In the genomic region with DNA sequence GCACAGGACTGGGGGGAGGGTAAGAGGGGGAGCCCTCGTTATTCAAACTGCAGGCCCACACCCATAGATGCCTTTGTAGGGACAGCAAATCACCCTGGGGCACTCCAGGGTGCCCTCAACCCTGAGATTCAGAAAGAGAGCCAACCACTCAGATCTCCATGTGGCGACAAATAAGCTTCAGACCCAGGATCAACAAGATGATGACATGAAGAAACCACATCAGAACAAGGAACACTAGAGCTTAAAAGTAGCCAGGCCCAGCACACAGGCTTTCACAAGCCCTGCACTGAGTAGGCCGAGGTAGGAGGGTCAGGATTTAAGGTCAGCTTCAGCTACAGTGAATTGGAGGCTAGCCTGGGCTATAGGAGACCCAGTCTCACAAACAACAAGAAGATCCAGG, we compare ENCODE assay signal across 9 mouse cellular contexts. TPM values are rescaled to one million over a fixed set of nuclear protein-coding genes. Genes with fewer than 3 reads are reported as not detected.
DNase-seq lines count a peak whose midpoint lies in the region; ATAC-seq and TF ChIP-seq lines count a peak whose summit lies in the region.
"Had no signal": no experiment of that assay in that cellular context is flagged by ENCODE, and none has a peak within 500 bp of the region (broad histone marks: within the 10 kb centered on the region; RNA-seq: fewer than 3 reads in every experiment).

No protein-coding gene starts in this region.

- no peak for DNase-seq in heart, postnatal 0 days (ENCODE audit: low spot score)
- DNase-seq in heart, adult 11 months = no peak
- no peak for DNase-seq in intestine, embryonic 14.5 days (ENCODE audit: low spot score)
- DNase-seq in midbrain, postnatal 0 days (ENCODE audit: low spot score) = no peak
- DNase-seq in c-Kit-positive CD71-positive TER-119-positive erythroid progenitor cells, embryonic 14.5 days (ENCODE audit: low spot score) = no peak
- no peak for DNase-seq in gastrocnemius, adult 18-20 months (ENCODE audit: low spot score)
- DNase-seq in frontal cortex, postnatal 10 days (ENCODE audit: low spot score in 2 of 2) = no peak

- peaks cover 48% of the 10 kb centered on the region for H3K4me1 ChIP-seq in heart, postnatal 0 days (ENCODE audit: control insufficient read depth, insufficient read depth)
- H3K4me1 ChIP-seq in brown adipose tissue, adult 24 weeks (ENCODE audit: control insufficient read depth, insufficient read depth, insufficient read length, low read length) = peaks cover 40% of the 10 kb centered on the region
- peaks cover 27% of the 10 kb centered on the region for H3K4me1 ChIP-seq in intestine, embryonic 14.5 days (replicated peaks; ENCODE audit: control insufficient read depth, insufficient read depth, low read length)
- H3K4me1 ChIP-seq in midbrain, postnatal 0 days (ENCODE audit: insufficient read depth, low read length) = no peaks in the 10 kb centered on the region

- H3K4me2 ChIP-seq in heart, postnatal 0 days (ENCODE audit: low read depth, low read length) = no peak overlapping the region
- no peak overlapping the region for H3K4me2 ChIP-seq in intestine, embryonic 14.5 days (ENCODE audit: low read length)
- H3K4me2 ChIP-seq in midbrain, postnatal 0 days (ENCODE audit: low read depth, low read length, poor library complexity, severe bottlenecking) = no peak overlapping the region

- H3K36me3 ChIP-seq in heart, postnatal 0 days (replicated peaks; ENCODE audit: control insufficient read depth, insufficient read depth, low read length) = peaks cover 33% of the 10 kb centered on the region
- peaks cover 33% of the 10 kb centered on the region for H3K36me3 ChIP-seq in intestine, embryonic 14.5 days (ENCODE audit: control insufficient read depth, insufficient read depth, low read length)
- peaks cover 22% of the 10 kb centered on the region for H3K36me3 ChIP-seq in midbrain, postnatal 0 days (ENCODE audit: insufficient read depth, low read length)

- 42% methylated on average over 3 of the region's 3 CpGs for WGBS in heart, postnatal 0 days
- 61% methylated on average over 3 of the region's 3 CpGs for WGBS in intestine, embryonic 14.5 days
- 49% methylated on average over 3 of the region's 3 CpGs for WGBS in midbrain, postnatal 0 days

- H3K4me3 ChIP-seq in heart, postnatal 0 days (ENCODE audit: low read depth, low read length) = no peak overlapping the region
- H3K4me3 ChIP-seq in brown adipose tissue, adult 24 weeks (ENCODE audit: insufficient read depth, low read depth, low read length) = no peak overlapping the region
- H3K4me3 ChIP-seq in intestine, embryonic 14.5 days (ENCODE audit: low read depth, low read length) = no peak overlapping the region
- H3K4me3 ChIP-seq in midbrain, postnatal 0 days (ENCODE audit: low read depth, low read length) = no peak overlapping the region

- no peak for TF ChIP-seq CTCF in heart, postnatal 0 days (IDR thresholded peaks at IDR 0.05; ENCODE audit: low read depth)
- TF ChIP-seq CTCF in midbrain, postnatal 0 days (IDR thresholded peaks at IDR 0.05) = no peak

- TF ChIP-seq EP300 in heart, postnatal 0 days (IDR thresholded peaks at IDR 0.05; ENCODE audit: low read depth) = no peak

- H3K27ac ChIP-seq in heart, postnatal 0 days (ENCODE audit: low read depth) = peak overlapping the region; percentile 85
- H3K27ac ChIP-seq in brown adipose tissue, adult 24 weeks (replicated peaks; ENCODE audit: low read depth, low read length) = peak overlapping the region; percentile 94
- peak overlapping the region; percentile 44; the same call in 1 of the 2 replicates for H3K27ac ChIP-seq in intestine, embryonic 14.5 days (ENCODE audit: low read depth)
- peak overlapping the region; percentile 26; the same call in 1 of the 2 replicates for H3K27ac ChIP-seq in midbrain, postnatal 0 days (ENCODE audit: low read depth, low read length)

- no peaks in the 10 kb centered on the region for H3K27me3 ChIP-seq in heart, postnatal 0 days (ENCODE audit: control insufficient read depth, insufficient read depth, low read length)
- H3K27me3 ChIP-seq in intestine, embryonic 14.5 days (replicated peaks; ENCODE audit: control insufficient read depth, insufficient read depth, low read length) = no peaks in the 10 kb centered on the region
- H3K27me3 ChIP-seq in midbrain, postnatal 0 days (ENCODE audit: insufficient read depth, low read length) = no peaks in the 10 kb centered on the region
- H3K27me3 ChIP-seq: Patski had no signal

- peak; percentile 22 for ATAC-seq in heart, postnatal 0 days (ENCODE audit: insufficient read depth, low read depth)
- ATAC-seq in intestine, embryonic 14.5 days (replicated peaks; ENCODE audit: low FRiP score, low TSS enrichment, low read depth) = no peak
- no peak for ATAC-seq in midbrain, postnatal 0 days (ENCODE audit: low FRiP score)
- ATAC-seq: Patski had no signal

- H3K9ac ChIP-seq in heart, postnatal 0 days (replicated peaks; ENCODE audit: low read depth, low read length) = no peak overlapping the region
- no peak overlapping the region for H3K9ac ChIP-seq in intestine, embryonic 14.5 days (ENCODE audit: low read length)
- H3K9ac ChIP-seq in midbrain, postnatal 0 days (replicated peaks; ENCODE audit: low read length, poor library complexity, severe bottlenecking) = no peak overlapping the region

- H3K9me3 ChIP-seq in heart, postnatal 0 days (replicated peaks; ENCODE audit: control insufficient read depth, low read length) = no peaks in the 10 kb centered on the region
- H3K9me3 ChIP-seq in intestine, embryonic 14.5 days (ENCODE audit: control insufficient read depth, low read length) = no peaks in the 10 kb centered on the region
- no peaks in the 10 kb centered on the region for H3K9me3 ChIP-seq in midbrain, postnatal 0 days (ENCODE audit: low read length)

RNA-seq across cellular contexts. Expression of a gene that starts 11.3 kb away (rescaled TPM):
- 18.0 and 36.3 TPM in 2 replicates for total RNA-seq in heart, postnatal 0 days (2014; rRNA removed; ENCODE audit: low replicate concordance)
- 26.9 and 29.1 TPM in 2 replicates for polyA plus RNA-seq in heart, postnatal 0 days (2015; fragmentation: Nextera tagmentation; extraction: Ambion mirVana)
- polyA plus RNA-seq in brown adipose tissue, adult 24 weeks (2012; ENCODE audit: insufficient read depth, insufficient read length, missing spikeins) = 31.0 and 37.7 TPM in 2 replicates
- polyA plus RNA-seq in intestine, embryonic 14.5 days (2014; fragmentation: Nextera tagmentation; extraction: Ambion mirVana) = 65.5 and 65.9 TPM in 2 replicates
- 40.2 and 60.6 TPM in 2 replicates for total RNA-seq in midbrain, postnatal 0 days (2014; rRNA removed)
- polyA plus RNA-seq in midbrain, postnatal 0 days (2015; fragmentation: Nextera tagmentation; extraction: Ambion mirVana) = 37.6 and 50.6 TPM in 2 replicates
- total RNA-seq in gastrocnemius, adult 18-20 months (2021) = 10 to 100 TPM; 11.9 to 13.7 TPM

RNA-seq across cellular contexts. Expression of a gene that starts 16.7 kb away (rescaled TPM):
- total RNA-seq in heart, postnatal 0 days (2014; rRNA removed; ENCODE audit: low replicate concordance) = 0.15 and 5.4 TPM in 2 replicates
- 1.4 and 1.7 TPM in 2 replicates for polyA plus RNA-seq in heart, postnatal 0 days (2015; fragmentation: Nextera tagmentation; extraction: Ambion mirVana)
- polyA plus RNA-seq in brown adipose tissue, adult 24 weeks (2012; ENCODE audit: insufficient read depth, insufficient read length, missing spikeins) = 1.7 TPM in 2 replicates
- 0.55 and 1.1 TPM in 2 replicates for polyA plus RNA-seq in intestine, embryonic 14.5 days (2014; fragmentation: Nextera tagmentation; extraction: Ambion mirVana)
- 0.22 and 1.8 TPM in 2 replicates for total RNA-seq in midbrain, postnatal 0 days (2014; rRNA removed)
- 0.26 and 0.32 TPM in 2 replicates for polyA plus RNA-seq in midbrain, postnatal 0 days (2015; fragmentation: Nextera tagmentation; extraction: Ambion mirVana)
- under 1 TPM; 0.16 to 0.21 TPM for total RNA-seq in gastrocnemius, adult 18-20 months (2021)

RNA-seq across cellular contexts. Expression of a gene that starts 24.1 kb away (rescaled TPM):
- 438 and 495 TPM in 2 replicates for total RNA-seq in heart, postnatal 0 days (2014; rRNA removed; ENCODE audit: low replicate concordance)
- 202 and 205 TPM in 2 replicates for polyA plus RNA-seq in heart, postnatal 0 days (2015; fragmentation: Nextera tagmentation; extraction: Ambion mirVana)
- polyA plus RNA-seq in brown adipose tissue, adult 24 weeks (2012; ENCODE audit: insufficient read depth, insufficient read length, missing spikeins) = 89.4 and 121 TPM in 2 replicates
- polyA plus RNA-seq in intestine, embryonic 14.5 days (2014; fragmentation: Nextera tagmentation; extraction: Ambion mirVana) = 290 and 307 TPM in 2 replicates
- total RNA-seq in midbrain, postnatal 0 days (2014; rRNA removed) = 140 and 312 TPM in 2 replicates
- 157 and 169 TPM in 2 replicates for polyA plus RNA-seq in midbrain, postnatal 0 days (2015; fragmentation: Nextera tagmentation; extraction: Ambion mirVana)
- total RNA-seq in gastrocnemius, adult 18-20 months (2021) = 10 to 100 TPM; 65.4 to 70.3 TPM

RNA-seq across cellular contexts. Expression of a gene that starts 33.0 kb away (rescaled TPM):
- 1.5 and 2.2 TPM in 2 replicates for total RNA-seq in heart, postnatal 0 days (2014; rRNA removed; ENCODE audit: low replicate concordance)
- 1.3 and 1.6 TPM in 2 replicates for polyA plus RNA-seq in heart, postnatal 0 days (2015; fragmentation: Nextera tagmentation; extraction: Ambion mirVana)
- polyA plus RNA-seq in brown adipose tissue, adult 24 weeks (2012; ENCODE audit: insufficient read depth, insufficient read length, missing spikeins) = 2.0 TPM in 2 replicates
- 1.2 and 2.0 TPM in 2 replicates for polyA plus RNA-seq in intestine, embryonic 14.5 days (2014; fragmentation: Nextera tagmentation; extraction: Ambion mirVana)
- 1.8 and 2.2 TPM in 2 replicates for total RNA-seq in midbrain, postnatal 0 days (2014; rRNA removed)
- 0.74 and 1.4 TPM in 2 replicates for polyA plus RNA-seq in midbrain, postnatal 0 days (2015; fragmentation: Nextera tagmentation; extraction: Ambion mirVana)
- under 1 TPM; 0.23 to 0.64 TPM for total RNA-seq in gastrocnemius, adult 18-20 months (2021)

RNA-seq across cellular contexts. Expression of a gene that starts 40.2 kb away (rescaled TPM):
- total RNA-seq in heart, postnatal 0 days (2014; rRNA removed; ENCODE audit: low replicate concordance) = 107 and 143 TPM in 2 replicates
- 55.6 and 57.3 TPM in 2 replicates for polyA plus RNA-seq in heart, postnatal 0 days (2015; fragmentation: Nextera tagmentation; extraction: Ambion mirVana)
- polyA plus RNA-seq in brown adipose tissue, adult 24 weeks (2012; ENCODE audit: insufficient read depth, insufficient read length, missing spikeins) = 29.6 and 45.0 TPM in 2 replicates
- polyA plus RNA-seq in intestine, embryonic 14.5 days (2014; fragmentation: Nextera tagmentation; extraction: Ambion mirVana) = 124 and 125 TPM in 2 replicates
- total RNA-seq in midbrain, postnatal 0 days (2014; rRNA removed) = 279 and 392 TPM in 2 replicates
- 230 and 247 TPM in 2 replicates for polyA plus RNA-seq in midbrain, postnatal 0 days (2015; fragmentation: Nextera tagmentation; extraction: Ambion mirVana)
- 10 to 100 TPM; 11.6 to 19.4 TPM for total RNA-seq in gastrocnemius, adult 18-20 months (2021)

Comparison
In these comparisons a context has a peak if more than half of its experiments do, and no peak if none do; other contexts are left out.
1. H3K27ac ChIP-seq: peak in every context shown above with its lines; median percentile 94 in brown adipose tissue, adult 24 weeks; 85 in heart, postnatal 0 days; 44 in intestine, embryonic 14.5 days; 26 in midbrain, postnatal 0 days.